Mouse (Mus musculus) c-Kit-positive CD71-positive TER-119-negative erythroid progenitor cells, embryonic 14.5 days (primary cell): ENCODE measurements around the gene Gm17124.
"Not testable (repeated sequence)": the region's sequence is repeated elsewhere in the genome, so short reads cannot be mapped to it uniquely, and the experiment has no call there.

ENCODE experiments used
- DNase-seq: peaks from one replicate; pipeline ENCODE4 v3.0.0-alpha.2; 2013; ENCODE audit warnings: low read depth

The Gm17124 gene

GRCm38 (mm10) chr14:42599782-42600181 lies at the start of gene Gm17124:
Gene Gm17124 (minus strand): TSS chr14:42599882.
- not testable (repeated sequence) for DNase-seq

- not testable (repeated sequence) for DNase-seq
These were observed 42.1 kb upstream of the Gm17124 start, which contains the start of gene Gm3633 for GRCm38 (mm10) chr14:42641817-42642216. Gene Gm3633 (minus strand): TSS chr14:42641917.
